Mouse (Mus musculus) bone marrow, adult 2 months (tissue): ENCODE results near the gene Susd4. TPM values are rescaled to one million over a fixed set of nuclear protein-coding genes. Genes with fewer than 3 reads are reported as not detected.

Experiments
- H3K27ac ChIP-seq: fragments of 200-500 bp; 2 replicates; pipeline ENCODE4 v1.5.1; 2012; ENCODE audit warnings: low read depth, mild to moderate bottlenecking, control low read depth, inconsistent platforms, low read length; ENCODE audit not compliant: control insufficient read depth, poor library complexity, insufficient read depth
- H3K4me1 ChIP-seq: fragments of 200-500 bp; 2 replicates; pipeline ENCODE4 v1.6.1; 2011; ENCODE audit warnings: low read length; ENCODE audit not compliant: control insufficient read depth, insufficient read depth
- H3K4me3 ChIP-seq: fragments of 200-500 bp; replicated peaks from 2 replicates; pipeline ENCODE3; 2011; ENCODE audit warnings: mild to moderate bottlenecking, low read depth, low read length, control low read depth; ENCODE audit not compliant: control insufficient read depth
- CTCF ChIP-seq: fragments of 200-500 bp; IDR thresholded peaks from 2 replicates; pipeline ENCODE4 v1.5.1; 2011; ENCODE audit warnings: low read length, control low read depth; ENCODE audit not compliant: control insufficient read depth, insufficient read depth
- POLR2A ChIP-seq: fragments of 200-500 bp; IDR thresholded peaks from 2 replicates; pipeline ENCODE4 v1.6.1; 2011; ENCODE audit warnings: low read depth, mild to moderate bottlenecking, control low read depth, low read length, borderline replicate concordance; ENCODE audit not compliant: control insufficient read depth
- WGBS: fragments of 180-500 bp; shearing (Covaris S2); methylation state at CpG from one replicate; pipeline ENCODE4 v1.1.7; 2018; 5-methylcytosine and 5-hydroxymethylcytosine counted together
- polyA plus RNA-seq: library from polyadenylated mRNA; stranded (reverse); fragments of >200 nt; gene quantifications from 2 replicates; pipeline ENCODE4 v1.2.4, GENCODE M21; 2011; ENCODE audit warnings: low replicate concordance; ENCODE audit not compliant: missing spikeins, insufficient read depth, insufficient read length

The Susd4 gene
- polyA plus RNA-seq, 1 experiment = 1.00 TPM

GRCm38 (mm10) chr1:182902906-182903305, 139.2 kb downstream of the Susd4 start:
- Histone ChIP-seq H3K4me3 (no peak overlapping the region), H3K4me1 (no peaks in the 10 kb centered on the region; the same call in 1 of the 2 replicates), H3K27ac (no peak overlapping the region)
- WGBS = 79% methylated on average over 3 of the region's 3 CpGs
- TF ChIP-seq CTCF = no peak
- TF ChIP-seq POLR2A = no peak

GRCm38 (mm10) chr1:182905669-182906068, 142.0 kb downstream of the Susd4 start:
- TF ChIP-seq CTCF = no peak
- no peak for TF ChIP-seq POLR2A
- H3K27ac ChIP-seq = no peak overlapping the region
- 77% methylated on average over 3 of the region's 3 CpGs for WGBS
- no peaks in the 10 kb centered on the region; the same call in 1 of the 2 replicates for H3K4me1 ChIP-seq
- no peak overlapping the region for H3K4me3 ChIP-seq

GRCm38 (mm10) chr1:182908050-182909036, 144.7 kb downstream of the Susd4 start:
- H3K27ac ChIP-seq = no peak overlapping the region
- 25% methylated on average over 14 of the region's 14 CpGs for WGBS
- no peak overlapping the region for H3K4me3 ChIP-seq
- TF ChIP-seq POLR2A (no peak), CTCF (no peak)
- no peaks in the 10 kb centered on the region; the same call in 1 of the 2 replicates for H3K4me1 ChIP-seq

GRCm38 (mm10) chr1:182909066-182909465, 145.4 kb downstream of the Susd4 start:
- no peaks in the 10 kb centered on the region; the same call in 1 of the 2 replicates for H3K4me1 ChIP-seq
- H3K4me3 ChIP-seq = no peak overlapping the region
- WGBS = 58% methylated on average over 3 of the region's 3 CpGs
- H3K27ac ChIP-seq = no peak overlapping the region
- TF ChIP-seq CTCF = no peak
- TF ChIP-seq POLR2A = no peak

GRCm38 (mm10) chr1:182909596-182909995, 145.9 kb downstream of the Susd4 start:
- Histone ChIP-seq H3K27ac (no peak overlapping the region), H3K4me1 (no peaks in the 10 kb centered on the region; the same call in 1 of the 2 replicates), H3K4me3 (no peak overlapping the region)
- WGBS = 49% methylated on average over 5 of the region's 5 CpGs
- no peak for TF ChIP-seq CTCF
- no peak for TF ChIP-seq POLR2A

GRCm38 (mm10) chr1:182912591-182912990, 148.9 kb downstream of the Susd4 start:
- H3K27ac ChIP-seq = no peak overlapping the region
- H3K4me1 ChIP-seq = no peaks in the 10 kb centered on the region
- WGBS = 77% methylated on average over 2 of the region's 2 CpGs
- no peak overlapping the region for H3K4me3 ChIP-seq
- TF ChIP-seq CTCF (no peak), POLR2A (no peak)

GRCm38 (mm10) chr1:182914121-182914908, 150.7 kb downstream of the Susd4 start:
- Histone ChIP-seq H3K4me3 (no peak overlapping the region), H3K27ac (no peak overlapping the region), H3K4me1 (no peaks in the 10 kb centered on the region)
- 68% methylated on average over 4 of the region's 4 CpGs for WGBS
- TF ChIP-seq POLR2A (no peak), CTCF (no peak)

GRCm38 (mm10) chr1:182916166-182916565, 152.5 kb downstream of the Susd4 start:
- Histone ChIP-seq H3K4me3 (no peak overlapping the region), H3K4me1 (no peaks in the 10 kb centered on the region), H3K27ac (no peak overlapping the region)
- TF ChIP-seq CTCF (no peak), POLR2A (no peak)
- 88% methylated on average over 5 of the region's 5 CpGs for WGBS
